Mouse (Mus musculus): ENCODE data around the gene Slc39a11.

GRCm38 (mm10) chr11:113600526-113601245, 49.2 kb downstream of the Slc39a11 start:
- TF ChIP-seq GATA1 (IDR thresholded peaks at IDR 0.05; ENCODE audit: borderline replicate concordance, low read length) (no peak), CTCF (IDR thresholded peaks at IDR 0.05; ENCODE audit: low read depth, low read length) (no peak), GATA2 (IDR thresholded peaks at IDR 0.05; ENCODE audit: borderline replicate concordance, low read depth, low read length) (no peak), POLR2AphosphoS5 (IDR thresholded peaks at IDR 0.05; ENCODE audit: insufficient replicate concordance, low read depth, low read length) (no peak), TAL1 (conservative IDR thresholded peaks at IDR 0.05; ENCODE audit: low read depth, low read length) (no peak)
